Mouse (Mus musculus) heart, embryonic 13.5 days (tissue): ENCODE measurements around the gene Cep295nl. TPM values are rescaled to one million over a fixed set of nuclear protein-coding genes. Genes with fewer than 3 reads are reported as not detected.

Source experiments
- ATAC-seq: fragments of 200-750 bp; cut with Nextera tagmentation; 2 replicates; pipeline ENCODE4 v1.8.0; 2017; ENCODE audit warnings: moderate TSS enrichment; ENCODE audit not compliant: insufficient number of reproducible peaks, low FRiP score, low TSS enrichment; ENCODE audit errors: extremely low read depth
- H3K27ac ChIP-seq: fragments of 300-500 bp; sonication (generic); replicated peaks from 2 replicates; pipeline ENCODE4 v1.5.1; 2015; ENCODE audit warnings: moderate library complexity, mild to moderate bottlenecking, inconsistent platforms
- H3K27me3 ChIP-seq: fragments of 300-500 bp; sonication (generic); replicated peaks from 2 replicates; pipeline ENCODE4 v1.6.1; 2015; ENCODE audit warnings: mild to moderate bottlenecking, inconsistent platforms
- H3K36me3 ChIP-seq: fragments of 300-500 bp; sonication (generic); 2 replicates; pipeline ENCODE4 v1.6.1; 2015; ENCODE audit warnings: mild to moderate bottlenecking, inconsistent platforms
- H3K4me1 ChIP-seq: fragments of 300-500 bp; sonication (generic); 2 replicates; pipeline ENCODE4 v1.6.1; 2015; ENCODE audit warnings: inconsistent platforms
- H3K4me2 ChIP-seq: fragments of 300-500 bp; sonication (generic); 2 replicates; pipeline ENCODE4 v1.6.1; 2015; ENCODE audit warnings: inconsistent platforms, mild to moderate bottlenecking, moderate library complexity
- H3K4me3 ChIP-seq: fragments of 300-500 bp; sonication (generic); 2 replicates; pipeline ENCODE4 v1.5.1; 2015; ENCODE audit warnings: moderate library complexity, mild to moderate bottlenecking, inconsistent platforms
- H3K9ac ChIP-seq: fragments of 300-500 bp; sonication (generic); 2 replicates; pipeline ENCODE4 v1.6.1; 2015; ENCODE audit warnings: inconsistent platforms, mild to moderate bottlenecking, moderate library complexity
- H3K9me3 ChIP-seq: fragments of 300-500 bp; sonication (generic); 2 replicates; pipeline ENCODE4 v1.6.1; 2016; ENCODE audit warnings: inconsistent platforms
- WGBS: fragments of 180-500 bp; shearing (Covaris S2); methylation state at CpG from one replicate; pipeline ENCODE4 v1.1.7; 2015; ENCODE audit warnings: mixed read lengths; 5-methylcytosine and 5-hydroxymethylcytosine counted together
- polyA plus RNA-seq: library from polyadenylated mRNA; unstranded; fragments of >200 nt; fragmentation: Nextera tagmentation; extraction: Ambion mirVana; gene quantifications from 2 replicates; pipeline ENCODE4 v1.2.1, GENCODE M21; 2015

Gene Cep295nl
- polyA plus RNA-seq, 1 experiment from 2014 or later: 0.15 TPM

- H3K9ac ChIP-seq: peak overlapping the region; percentile 97
- peak overlapping the region; percentile 84 for H3K4me2 ChIP-seq
- ATAC-seq: peak; percentile 68
- peaks cover 37% of the 10 kb centered on the region for H3K4me1 ChIP-seq
- H3K27me3 ChIP-seq: no peaks in the 10 kb centered on the region
- H3K27ac ChIP-seq: peak overlapping the region; percentile 91
- 1% methylated on average over 37 of the region's 43 CpGs for WGBS
- H3K4me3 ChIP-seq: peak overlapping the region; percentile 88
- no peaks in the 10 kb centered on the region for H3K9me3 ChIP-seq
- H3K36me3 ChIP-seq: peaks cover 10% of the 10 kb centered on the region
Observed at GRCm38 (mm10) chr11:118355205-118355604, 12.9 kb upstream of the Cep295nl start.

DNA sequence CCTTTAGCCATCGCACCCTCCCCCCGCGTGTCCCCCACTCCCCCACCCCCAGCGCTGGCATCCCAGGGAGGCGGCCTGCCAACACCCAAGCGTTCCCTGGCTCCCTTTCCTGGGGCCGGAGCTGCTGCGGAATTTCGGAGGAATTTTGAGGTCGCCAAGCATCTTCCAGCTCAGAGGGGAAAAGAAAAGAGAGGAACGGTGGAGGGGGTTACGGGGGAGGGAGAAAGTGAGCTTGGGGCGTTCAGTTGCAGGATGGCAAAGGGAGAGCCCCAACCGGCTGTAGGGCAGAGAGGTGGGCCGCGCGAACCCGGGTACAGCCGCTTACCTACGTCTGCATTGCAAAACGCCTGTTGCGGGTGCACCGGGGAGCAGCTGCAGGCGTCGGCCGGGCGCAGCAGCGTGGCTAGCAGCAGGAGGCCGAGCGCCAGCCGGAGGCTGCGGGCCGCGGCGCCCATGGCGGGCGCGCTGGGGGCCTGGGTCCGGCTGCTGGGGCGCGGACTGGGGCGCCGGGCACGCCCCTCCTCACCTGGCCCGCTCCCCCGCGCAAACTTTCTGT, 12.4 kb upstream of the Cep295nl start:
- Histone ChIP-seq H3K27me3 (no peaks in the 10 kb centered on the region), H3K36me3 (peaks cover 10% of the 10 kb centered on the region), H3K4me3 (peak overlapping the region; percentile 88), H3K4me1 (peaks cover 38% of the 10 kb centered on the region), H3K9ac (peak overlapping the region; percentile 97), H3K4me2 (peak overlapping the region; percentile 84), H3K9me3 (no peaks in the 10 kb centered on the region), H3K27ac (peak overlapping the region; percentile 91)
- no peak for ATAC-seq
- under 1% methylated on average over 47 of the region's 47 CpGs for WGBS

DNA sequence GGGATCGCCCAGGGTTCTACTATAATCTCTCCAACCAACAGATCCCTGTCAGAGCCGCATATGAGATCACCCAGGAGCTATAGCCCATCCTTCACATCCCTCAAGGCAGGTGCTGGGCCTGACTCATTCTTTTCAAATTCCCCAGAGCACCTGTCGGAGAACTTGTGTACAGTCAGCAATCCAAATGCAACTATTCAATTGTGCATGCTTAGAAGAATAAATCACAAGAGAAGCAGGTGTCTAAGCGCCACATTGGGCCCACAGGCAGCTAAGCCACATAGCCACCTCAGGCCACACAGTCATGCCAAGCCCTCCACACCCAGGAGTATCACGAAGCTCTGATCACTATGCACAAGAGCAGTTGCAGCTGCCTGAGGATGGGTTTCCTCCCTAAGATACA, 7.2 kb upstream of the Cep295nl start:
- WGBS: 79% methylated on average over 5 of the region's 5 CpGs
- H3K4me2 ChIP-seq: no peak overlapping the region
- no peaks in the 10 kb centered on the region for H3K9me3 ChIP-seq
- no peaks in the 10 kb centered on the region for H3K27me3 ChIP-seq
- H3K4me1 ChIP-seq: peaks cover 76% of the 10 kb centered on the region
- peak overlapping the region; percentile 53; the same call in 1 of the 2 replicates for H3K9ac ChIP-seq
- H3K4me3 ChIP-seq: no peak overlapping the region
- H3K27ac ChIP-seq: peak overlapping the region; percentile 70; the same call in 1 of the 2 replicates
- ATAC-seq: no peak
- peaks cover 10% of the 10 kb centered on the region for H3K36me3 ChIP-seq

DNA sequence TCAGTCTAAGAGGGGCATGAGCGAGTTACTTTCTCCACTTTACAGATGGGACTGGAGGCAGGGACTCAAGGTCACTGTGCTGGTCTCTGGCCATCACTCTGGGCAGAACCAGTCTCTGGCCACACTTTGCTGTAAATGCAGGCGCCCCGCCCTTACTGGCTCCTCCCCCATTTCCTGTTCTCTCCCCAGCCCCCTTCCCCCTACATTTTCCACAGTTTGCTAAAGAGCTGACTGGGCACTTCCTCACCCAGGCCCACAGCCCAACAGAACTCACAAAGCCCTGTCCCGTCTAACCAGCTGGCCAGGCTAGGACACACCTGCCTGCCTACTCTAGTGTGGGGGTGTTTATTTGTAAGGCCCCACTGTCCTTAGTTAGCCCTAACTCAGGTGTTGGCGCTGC, 6.6 kb upstream of the Cep295nl start:
- Histone ChIP-seq H3K9me3 (no peaks in the 10 kb centered on the region), H3K9ac (peak overlapping the region; percentile 53), H3K27ac (peak overlapping the region; percentile 70), H3K36me3 (peaks cover 10% of the 10 kb centered on the region), H3K27me3 (no peaks in the 10 kb centered on the region), H3K4me1 (peaks cover 72% of the 10 kb centered on the region), H3K4me3 (no peak overlapping the region), H3K4me2 (no peak overlapping the region)
- ATAC-seq: 0 out of 2 replicates have a peak, but pooled peaks have one; percentile 27
- WGBS: 55% methylated on average over 5 of the region's 5 CpGs

DNA sequence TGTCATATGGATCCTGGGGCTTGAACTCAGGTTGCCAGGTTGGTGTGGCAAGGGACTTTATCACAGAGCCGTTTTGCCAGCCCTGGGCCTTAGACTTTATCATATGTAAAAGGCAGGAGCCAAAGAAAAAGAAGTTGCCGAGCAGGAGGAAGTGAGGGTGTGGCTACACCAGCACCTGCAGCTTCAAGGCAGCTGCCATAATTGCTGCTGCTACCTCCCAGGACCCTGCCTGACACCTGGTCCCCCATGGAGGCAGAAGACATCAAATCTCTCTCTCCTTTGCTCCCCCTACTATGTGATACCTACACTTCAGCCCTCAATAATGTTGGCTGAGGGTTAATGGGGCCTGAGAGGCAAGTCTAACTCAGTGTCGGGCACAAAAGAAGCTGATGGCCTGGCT, 6.1 kb upstream of the Cep295nl start:
- no peaks in the 10 kb centered on the region for H3K9me3 ChIP-seq
- peaks cover 72% of the 10 kb centered on the region for H3K4me1 ChIP-seq
- H3K4me2 ChIP-seq: no peak overlapping the region
- H3K4me3 ChIP-seq: no peak overlapping the region
- ATAC-seq: no peak
- peaks cover 10% of the 10 kb centered on the region for H3K36me3 ChIP-seq
- H3K9ac ChIP-seq: 0 out of 2 replicates have a peak overlapping the region, but pooled peaks have one; percentile 53
- H3K27ac ChIP-seq: peak overlapping the region; percentile 70
- WGBS: 37% methylated on average over 3 of the region's 3 CpGs
- no peaks in the 10 kb centered on the region for H3K27me3 ChIP-seq

DNA sequence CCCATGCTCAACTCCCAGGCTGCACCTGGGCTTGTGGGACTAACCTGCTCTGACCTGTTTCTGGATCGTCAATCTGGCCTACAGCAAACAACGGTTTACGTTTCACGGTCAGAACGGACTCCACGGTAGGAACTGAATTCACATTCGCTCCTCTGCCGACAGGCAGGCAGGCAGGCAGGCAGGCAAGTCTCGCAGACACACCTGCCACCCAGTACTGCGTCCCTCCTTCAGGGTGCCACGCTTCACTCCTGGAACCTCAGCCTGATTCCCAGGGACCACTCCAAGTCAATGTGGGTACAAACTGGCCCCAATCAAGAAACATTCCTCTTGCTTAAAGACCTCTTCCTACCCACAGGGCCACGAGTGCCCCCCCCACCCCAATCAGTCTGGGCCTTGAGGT, 5.6 kb upstream of the Cep295nl start:
- H3K27ac ChIP-seq: no peak overlapping the region
- H3K36me3 ChIP-seq: peaks cover 8% of the 10 kb centered on the region
- no peak for ATAC-seq
- H3K4me1 ChIP-seq: peaks cover 71% of the 10 kb centered on the region
- no peak overlapping the region for H3K9ac ChIP-seq
- H3K9me3 ChIP-seq: no peaks in the 10 kb centered on the region
- no peaks in the 10 kb centered on the region for H3K27me3 ChIP-seq
- no peak overlapping the region for H3K4me3 ChIP-seq
- WGBS: 87% methylated on average over 12 of the region's 12 CpGs
- no peak overlapping the region for H3K4me2 ChIP-seq

DNA sequence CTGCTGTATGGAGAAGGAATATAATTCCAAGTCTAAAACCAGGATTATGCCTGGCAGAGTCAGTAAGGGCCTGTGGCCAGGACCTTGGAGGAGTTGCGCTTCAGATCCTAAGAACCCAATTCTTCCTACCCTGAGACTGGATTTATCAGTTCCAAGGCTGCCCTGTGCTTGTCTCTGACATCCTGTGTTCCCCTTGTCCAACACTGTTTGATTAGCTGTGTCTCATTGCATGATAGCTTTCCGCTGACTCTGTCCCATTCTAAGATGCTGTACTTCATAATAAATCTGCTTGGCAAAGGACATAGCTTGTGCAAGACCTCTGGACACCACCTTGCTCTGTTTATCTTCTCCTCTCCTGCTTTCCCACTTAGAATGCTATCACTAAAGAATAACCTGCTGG, 5.1 kb upstream of the Cep295nl start:
- ATAC-seq: no peak

GRCm38 (mm10) chr11:118346395-118347096, 4.2 kb upstream of the Cep295nl start:
- no peak for ATAC-seq
- no peak overlapping the region for H3K4me2 ChIP-seq
- no peaks in the 10 kb centered on the region for H3K27me3 ChIP-seq
- H3K9ac ChIP-seq: no peak overlapping the region
- peaks cover 77% of the 10 kb centered on the region for H3K4me1 ChIP-seq
- H3K36me3 ChIP-seq: no peaks in the 10 kb centered on the region; the same call in 1 of the 2 replicates
- H3K9me3 ChIP-seq: no peaks in the 10 kb centered on the region
- peak overlapping the region; percentile 60; the same call in 1 of the 2 replicates for H3K27ac ChIP-seq
- H3K4me3 ChIP-seq: no peak overlapping the region
- WGBS: 87% methylated on average over 8 of the region's 8 CpGs

More for the DNA sequence above, 5.1 kb upstream of the Cep295nl start:
- Histone ChIP-seq H3K9ac (no peak overlapping the region), H3K27me3 (no peaks in the 10 kb centered on the region), H3K9me3 (no peaks in the 10 kb centered on the region), H3K36me3 (peaks cover 3% of the 10 kb centered on the region), H3K4me2 (no peak overlapping the region), H3K4me3 (no peak overlapping the region), H3K4me1 (peaks cover 72% of the 10 kb centered on the region), H3K27ac (no peak overlapping the region)
- 70% methylated on average over 2 of the region's 2 CpGs for WGBS

DNA sequence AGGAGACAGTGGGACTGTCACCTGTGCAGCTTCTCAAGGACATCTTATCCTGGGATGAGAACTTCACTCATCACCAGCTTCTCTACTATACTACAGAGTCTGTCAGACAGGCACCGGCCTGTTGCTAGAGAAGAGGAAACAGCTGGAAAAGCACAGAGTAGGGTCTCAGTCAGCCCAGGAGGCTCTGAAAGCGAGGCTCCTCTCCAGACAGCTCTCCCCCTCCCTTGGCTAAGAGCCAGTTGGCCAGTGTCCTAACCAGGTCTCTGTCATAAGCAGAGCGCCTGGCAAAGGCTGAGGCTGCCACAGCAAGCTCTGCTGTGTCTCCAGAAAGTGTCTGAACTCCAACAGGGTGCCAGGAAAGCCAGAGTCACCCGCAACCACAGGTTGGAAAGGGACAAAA, 3.4 kb upstream of the Cep295nl start:
- Histone ChIP-seq H3K27ac (peak overlapping the region; percentile 60), H3K4me1 (peaks cover 80% of the 10 kb centered on the region)
- ATAC-seq: peak; percentile 40; the same call in 1 of the 2 replicates

GRCm38 (mm10) chr11:118343629-118344028, 1.3 kb upstream of the Cep295nl start:
- peaks cover 6% of the 10 kb centered on the region for H3K36me3 ChIP-seq
- H3K9me3 ChIP-seq: no peaks in the 10 kb centered on the region
- H3K27ac ChIP-seq: no peak overlapping the region
- H3K4me2 ChIP-seq: no peak overlapping the region
- WGBS: 70% methylated on average over 2 of the region's 2 CpGs
- H3K27me3 ChIP-seq: no peaks in the 10 kb centered on the region
- H3K9ac ChIP-seq: no peak overlapping the region
- H3K4me1 ChIP-seq: peaks cover 68% of the 10 kb centered on the region
- ATAC-seq: no peak
- H3K4me3 ChIP-seq: no peak overlapping the region

More for the DNA sequence above, 3.4 kb upstream of the Cep295nl start:
- Histone ChIP-seq H3K4me2 (no peak overlapping the region), H3K27me3 (no peaks in the 10 kb centered on the region), H3K9me3 (no peaks in the 10 kb centered on the region), H3K4me3 (no peak overlapping the region), H3K9ac (no peak overlapping the region), H3K36me3 (no peaks in the 10 kb centered on the region)
- WGBS: 23% methylated on average over 4 of the region's 4 CpGs

DNA sequence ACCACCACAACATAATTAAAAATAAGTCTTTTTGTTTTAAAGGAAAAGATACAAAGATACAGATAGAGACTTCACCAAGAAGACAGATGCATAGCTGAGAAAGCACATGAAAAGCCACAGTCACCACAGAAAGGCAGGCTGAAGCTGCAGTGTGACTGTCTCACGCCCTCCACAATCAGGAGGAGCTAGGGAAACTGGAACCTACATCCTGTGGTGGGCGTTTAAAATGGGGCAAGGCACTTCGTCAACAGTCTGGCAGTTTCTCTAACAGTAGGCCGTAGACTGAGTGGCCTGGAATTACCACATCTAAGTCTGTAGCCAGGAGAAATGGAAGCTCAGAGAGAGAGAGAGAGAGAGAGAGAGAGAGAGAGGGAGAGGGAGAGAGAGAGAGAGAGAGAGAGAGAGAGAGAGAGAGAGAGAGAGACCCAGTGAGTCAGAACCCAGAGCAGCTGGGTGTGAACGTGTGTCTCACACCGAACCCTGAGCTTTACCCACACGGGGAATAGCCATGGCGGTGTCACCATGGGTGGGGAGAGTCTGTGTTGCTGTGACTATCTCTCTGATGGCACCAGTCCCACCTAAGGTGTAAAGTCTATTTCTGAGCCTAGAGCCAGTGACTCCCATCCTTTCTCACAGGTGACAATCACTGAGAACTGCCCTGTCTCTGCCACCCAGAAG, 4.7 kb downstream of the Cep295nl start:
- H3K4me2 ChIP-seq: no peak overlapping the region
- no peaks in the 10 kb centered on the region for H3K9me3 ChIP-seq
- no peak overlapping the region for H3K4me3 ChIP-seq
- H3K4me1 ChIP-seq: peaks cover 19% of the 10 kb centered on the region
- WGBS: 67% methylated on average over 8 of the region's 8 CpGs
- peaks cover 17% of the 10 kb centered on the region for H3K36me3 ChIP-seq
- no peaks in the 10 kb centered on the region for H3K27me3 ChIP-seq
- ATAC-seq: no peak
- no peak overlapping the region for H3K9ac ChIP-seq
- H3K27ac ChIP-seq: no peak overlapping the region
